Mouse (Mus musculus) ovary, adult 18-20 months (tissue): ENCODE data around the gene Aldh5a1.

ENCODE experiments used
- DNase-seq: peaks from one replicate; pipeline ENCODE4 v3.0.0; 2022; ENCODE audit warnings: low spot score, mixed read lengths

The Aldh5a1 gene

GRCm38 (mm10) chr13:24933199-24933598, 4.3 kb downstream of the Aldh5a1 start:
- peak; percentile 48 for DNase-seq

GRCm38 (mm10) chr13:24930591-24930990, 6.9 kb downstream of the Aldh5a1 start:
- no peak for DNase-seq

GRCm38 (mm10) chr13:24923991-24924390, 13.5 kb downstream of the Aldh5a1 start:
- no peak for DNase-seq

- no peak for DNase-seq
Measured at GRCm38 (mm10) chr13:24921281-24921680, 16.2 kb downstream of the Aldh5a1 start.

- no peak for DNase-seq
Measured at GRCm38 (mm10) chr13:24920333-24920977, 17.0 kb downstream of the Aldh5a1 start.

- no peak for DNase-seq
Measured at GRCm38 (mm10) chr13:24915831-24916230, 21.6 kb downstream of the Aldh5a1 start.

- DNase-seq = no peak
Measured at GRCm38 (mm10) chr13:24914915-24915314, 22.5 kb downstream of the Aldh5a1 start.

GRCm38 (mm10) chr13:24913576-24913975, 23.9 kb downstream of the Aldh5a1 start:
- DNase-seq = no peak

- no peak for DNase-seq
Measured at GRCm38 (mm10) chr13:24909112-24909511, 28.3 kb downstream of the Aldh5a1 start.

GRCm38 (mm10) chr13:24906831-24907570, 30.5 kb downstream of the Aldh5a1 start:
- DNase-seq = no peak

GRCm38 (mm10) chr13:24905422-24905821, 32.0 kb downstream of the Aldh5a1 start:
- no peak for DNase-seq

GRCm38 (mm10) chr13:24903412-24903811, 34.0 kb downstream of the Aldh5a1 start:
- no peak for DNase-seq

- no peak for DNase-seq
Measured at GRCm38 (mm10) chr13:24901916-24902315, 35.5 kb downstream of the Aldh5a1 start.

GRCm38 (mm10) chr13:24893880-24894279, 43.6 kb downstream of the Aldh5a1 start:
- DNase-seq = no peak

GRCm38 (mm10) chr13:24892516-24892915, 44.9 kb downstream of the Aldh5a1 start:
- DNase-seq = no peak

GRCm38 (mm10) chr13:24889554-24889953, 47.9 kb downstream of the Aldh5a1 start:
- no peak for DNase-seq

GRCm38 (mm10) chr13:24882411-24882810, 55.0 kb downstream of the Aldh5a1 start:
- no peak for DNase-seq

- no peak for DNase-seq
Measured at GRCm38 (mm10) chr13:24880704-24881103, 56.8 kb downstream of the Aldh5a1 start.

- DNase-seq = no peak
Measured at GRCm38 (mm10) chr13:24880208-24880607, 57.3 kb downstream of the Aldh5a1 start.

- DNase-seq = no peak
Measured at GRCm38 (mm10) chr13:24879359-24880040, 58.0 kb downstream of the Aldh5a1 start.

- no peak for DNase-seq
Measured at GRCm38 (mm10) chr13:24868233-24868632, 69.2 kb downstream of the Aldh5a1 start.

GRCm38 (mm10) chr13:24867789-24868188, 69.7 kb downstream of the Aldh5a1 start:
- DNase-seq = no peak
